In the genomic region with DNA sequence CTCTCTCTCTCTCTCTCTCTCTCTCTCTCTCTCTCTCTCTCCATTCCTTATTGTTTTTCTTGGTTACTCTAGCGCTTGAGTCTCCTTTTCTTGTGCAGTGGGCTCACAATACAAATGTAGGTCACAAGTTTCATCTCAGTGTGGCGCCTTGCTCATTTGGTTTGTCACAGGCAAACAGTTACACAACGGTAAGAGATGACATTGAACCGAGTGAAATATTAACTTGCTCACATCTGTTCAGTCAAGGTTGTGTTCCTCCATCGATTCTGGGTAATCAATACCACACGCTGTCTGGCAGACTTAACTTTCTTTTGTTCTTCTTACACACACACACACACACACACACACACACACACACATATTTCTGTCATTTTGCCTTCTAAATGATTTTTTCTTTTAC, we compare ENCODE assay signal across 21 mouse cellular contexts.
"Had no signal": no experiment of that assay in that cellular context is flagged by ENCODE, and none has a peak within 500 bp of the region (broad histone marks: within the 10 kb centered on the region; RNA-seq: fewer than 3 reads in every experiment).

No protein-coding gene starts in this region.

- H3K27ac ChIP-seq: layer of hippocampus, adult 2 months; limb, embryonic 10.5 days; limb, embryonic 13.5 days; lung, embryonic 15.5 days; midbrain, embryonic 10.5 days; midbrain, embryonic 13.5 days; neural tube, embryonic 13.5 days; stomach, embryonic 15.5 days had no signal

- H3K27me3 ChIP-seq: limb, embryonic 13.5 days; lung, embryonic 15.5 days; midbrain, embryonic 13.5 days; neural tube, embryonic 13.5 days; stomach, embryonic 15.5 days had no signal

- DNase-seq: kidney, adult 11 months; kidney, adult 9 months; layer of hippocampus, adult 9-11 months; lung, adult 18-20 months; lung, postnatal 10 days; lung, postnatal 36 days; retina, postnatal 1 day; right cerebral cortex, postnatal 25 days; spleen, adult 18-20 months; thymus, postnatal 25 days had no signal

- ATAC-seq: midbrain, embryonic 13.5 days; midbrain, embryonic 16.5 days had no signal

- H3K4me2 ChIP-seq: limb, embryonic 13.5 days; lung, embryonic 15.5 days; midbrain, embryonic 13.5 days; neural tube, embryonic 13.5 days; stomach, embryonic 15.5 days had no signal

- H3K36me3 ChIP-seq: limb, embryonic 10.5 days; limb, embryonic 13.5 days; lung, embryonic 15.5 days; midbrain, embryonic 10.5 days; midbrain, embryonic 13.5 days; neural tube, embryonic 13.5 days; stomach, embryonic 15.5 days had no signal

- H3K4me1 ChIP-seq: limb, embryonic 10.5 days; limb, embryonic 13.5 days; lung, embryonic 15.5 days; midbrain, embryonic 10.5 days; midbrain, embryonic 13.5 days; neural tube, embryonic 13.5 days; stomach, embryonic 15.5 days had no signal

- H3K9ac ChIP-seq: limb, embryonic 13.5 days; lung, embryonic 15.5 days; midbrain, embryonic 13.5 days; neural tube, embryonic 13.5 days; stomach, embryonic 15.5 days had no signal

- H3K4me3 ChIP-seq: layer of hippocampus, adult 2 months; limb, embryonic 10.5 days; limb, embryonic 13.5 days; lung, embryonic 15.5 days; megakaryocyte, embryonic 14.5 days; midbrain, embryonic 10.5 days; midbrain, embryonic 13.5 days; myocyte; neural tube, embryonic 13.5 days; stomach, embryonic 15.5 days had no signal

- H3K9me3 ChIP-seq: limb, embryonic 10.5 days; limb, embryonic 13.5 days; lung, embryonic 15.5 days; midbrain, embryonic 10.5 days; midbrain, embryonic 13.5 days; neural tube, embryonic 13.5 days; stomach, embryonic 15.5 days had no signal
